Mouse (Mus musculus) G1E-ER4 (cell line): Measurements from ENCODE around the gene Dcst2. TPM values are rescaled to one million over a fixed set of nuclear protein-coding genes. Genes with fewer than 3 reads are reported as not detected.

ENCODE experiments used
- GATA1 ChIP-seq: IDR thresholded peaks from one replicate; pipeline ENCODE4 v1.8.0; 2012; ENCODE audit warnings: low read length, inconsistent platforms
- polyA plus RNA-seq: library from polyadenylated mRNA; stranded (reverse); fragments of >175 nt; gene quantifications from 2 replicates; pipeline ENCODE4 v1.2.3, GENCODE M21; 2012

Gene Dcst2
- polyA plus RNA-seq = not detected in 2 replicates

- TF ChIP-seq GATA1 = no peak
Observed at GRCm38 (mm10) chr3:89361675-89362074, at the start of gene Dcst2. Dcst2 (plus strand) TSS chr3:89361975.

GRCm38 (mm10) chr3:89314340-89314739 is 47.4 kb upstream of the Dcst2 start:
- TF ChIP-seq GATA1 = no peak

DNA sequence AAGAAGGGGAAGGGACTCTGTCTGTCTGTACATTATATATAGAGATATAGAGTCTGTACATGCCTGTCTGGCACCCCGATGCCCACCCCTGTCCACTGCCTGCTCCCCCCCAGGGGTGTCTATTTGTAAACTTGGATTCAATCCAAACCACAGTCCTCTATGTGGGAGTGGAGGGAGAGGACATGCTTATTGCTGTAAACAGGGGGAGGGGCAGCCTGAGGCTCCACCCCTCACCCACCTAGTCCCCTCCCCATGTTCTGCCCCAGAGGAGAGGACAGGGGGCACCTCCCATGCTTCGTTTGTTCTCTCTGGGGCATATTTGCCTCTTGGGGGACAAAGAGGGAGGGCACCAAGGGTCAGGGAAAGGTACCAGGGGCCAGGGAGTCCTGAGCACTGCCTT is 47.0 kb upstream of the Dcst2 start:
- no peak for TF ChIP-seq GATA1

GRCm38 (mm10) chr3:89315195-89315929 is 46.4 kb upstream of the Dcst2 start:
- no peak for TF ChIP-seq GATA1

DNA sequence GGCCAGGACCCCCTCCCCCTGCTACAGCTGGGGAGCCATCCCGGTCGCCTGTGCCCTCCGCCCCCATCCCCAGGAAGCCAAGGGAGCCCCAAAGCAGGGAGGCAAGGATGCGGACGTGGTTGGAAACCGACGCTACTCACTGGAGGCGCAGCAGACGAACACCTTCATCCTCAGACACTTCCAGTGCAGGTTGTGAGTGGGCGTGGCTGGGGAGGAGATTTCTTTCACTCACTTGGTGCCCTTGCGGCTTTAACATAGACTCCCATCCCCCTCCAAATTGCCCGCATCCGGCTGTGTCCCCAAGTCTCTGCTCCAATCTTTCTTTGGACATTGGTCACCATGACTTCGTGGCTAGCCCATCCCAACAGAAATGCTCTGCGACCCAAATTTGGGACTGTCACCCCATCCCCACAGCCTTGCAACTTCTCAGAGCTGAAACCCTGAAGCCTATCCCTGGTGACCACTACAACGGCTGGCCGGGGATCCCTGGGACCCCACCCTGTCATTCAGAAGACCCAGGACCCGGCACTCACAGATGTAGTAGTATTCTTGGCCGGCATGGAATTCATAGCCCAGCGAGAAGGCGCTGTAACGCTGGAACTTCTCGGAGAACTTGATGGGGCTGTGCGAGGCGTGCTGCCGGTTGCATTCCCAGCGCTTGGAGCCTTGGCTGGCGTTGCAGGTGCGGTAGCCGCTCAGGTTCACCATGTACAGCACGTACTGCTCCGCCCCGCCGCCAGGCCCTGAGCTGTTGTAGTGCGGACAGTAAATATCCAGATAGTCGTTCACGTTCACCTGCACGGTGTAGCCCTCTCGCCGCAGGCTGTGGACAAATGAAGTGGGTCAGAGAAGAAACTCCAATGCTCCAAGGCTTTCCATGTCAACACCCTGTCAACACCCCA is 45.6 kb upstream of the Dcst2 start:
- TF ChIP-seq GATA1 = no peak

DNA sequence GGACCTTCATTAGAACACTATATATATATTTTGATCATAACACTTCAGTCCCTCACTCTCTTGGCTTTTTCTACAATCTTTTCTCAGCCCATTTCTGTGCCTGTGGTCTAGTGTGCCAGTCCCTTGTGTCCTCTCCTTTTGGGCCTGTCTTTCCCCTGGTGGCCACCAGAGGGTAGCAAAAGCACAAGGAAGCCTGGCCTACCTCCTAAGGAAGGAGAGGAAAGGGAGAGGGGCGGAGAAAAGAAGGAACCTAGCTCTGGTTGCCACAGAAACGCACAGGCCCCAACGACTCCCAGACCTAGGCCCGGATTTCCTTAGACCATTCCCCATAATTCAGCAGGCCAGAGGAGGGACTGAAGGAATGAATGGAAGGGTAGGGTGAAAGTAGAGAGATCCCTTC is 44.9 kb upstream of the Dcst2 start:
- no peak for TF ChIP-seq GATA1

DNA sequence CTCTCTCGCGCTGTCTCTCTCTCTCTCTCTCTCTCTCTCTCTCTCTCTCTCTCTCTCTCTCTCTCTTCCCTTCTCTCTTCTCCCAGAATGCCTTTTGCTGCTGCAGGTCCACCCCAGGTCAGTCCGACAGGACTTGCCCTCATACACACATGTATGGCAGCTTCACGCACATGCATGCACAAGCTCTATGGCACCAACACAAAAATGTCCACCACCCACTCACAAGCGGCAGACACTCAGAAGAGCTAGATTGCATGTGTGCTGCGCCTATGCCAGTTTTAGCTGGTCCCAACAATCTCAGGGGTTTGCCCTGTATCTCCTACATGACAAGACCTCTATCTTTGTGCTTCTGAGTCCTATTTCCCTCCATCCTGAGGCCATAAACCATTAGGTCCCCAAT is 44.5 kb upstream of the Dcst2 start:
- TF ChIP-seq GATA1 = no peak

GRCm38 (mm10) chr3:89318316-89318715 is 43.5 kb upstream of the Dcst2 start:
- TF ChIP-seq GATA1 = no peak

DNA sequence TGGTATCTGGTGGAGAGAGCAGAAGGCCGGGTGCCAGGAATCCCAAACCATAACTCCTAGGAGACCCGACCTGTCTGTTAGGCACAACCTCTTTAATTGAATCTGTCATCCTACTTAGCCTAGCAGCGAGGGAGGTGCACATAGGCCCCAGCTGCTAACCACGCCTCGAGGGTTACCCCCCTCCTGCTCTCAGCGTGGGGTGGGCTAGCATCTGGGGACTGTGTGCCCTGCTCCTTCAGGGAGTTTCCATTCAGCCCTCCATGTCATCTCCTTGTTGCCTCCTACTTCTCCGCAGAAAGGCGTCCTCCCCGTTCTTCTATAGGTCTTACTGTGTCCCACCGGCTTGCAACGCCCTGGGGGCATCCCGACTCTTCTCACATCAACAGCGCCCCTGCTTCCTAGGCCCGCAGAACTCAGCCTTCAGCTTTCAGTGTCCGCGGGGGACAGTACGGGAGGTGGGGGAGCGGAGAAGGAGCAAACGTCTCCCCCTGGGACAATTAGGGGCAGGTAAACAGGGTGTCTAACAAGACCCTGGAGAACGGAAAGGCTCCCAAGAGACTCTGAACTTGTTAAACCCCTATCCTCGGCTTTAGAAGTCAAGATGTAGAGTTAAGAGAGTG is 42.7 kb upstream of the Dcst2 start:
- TF ChIP-seq GATA1 = no peak

DNA sequence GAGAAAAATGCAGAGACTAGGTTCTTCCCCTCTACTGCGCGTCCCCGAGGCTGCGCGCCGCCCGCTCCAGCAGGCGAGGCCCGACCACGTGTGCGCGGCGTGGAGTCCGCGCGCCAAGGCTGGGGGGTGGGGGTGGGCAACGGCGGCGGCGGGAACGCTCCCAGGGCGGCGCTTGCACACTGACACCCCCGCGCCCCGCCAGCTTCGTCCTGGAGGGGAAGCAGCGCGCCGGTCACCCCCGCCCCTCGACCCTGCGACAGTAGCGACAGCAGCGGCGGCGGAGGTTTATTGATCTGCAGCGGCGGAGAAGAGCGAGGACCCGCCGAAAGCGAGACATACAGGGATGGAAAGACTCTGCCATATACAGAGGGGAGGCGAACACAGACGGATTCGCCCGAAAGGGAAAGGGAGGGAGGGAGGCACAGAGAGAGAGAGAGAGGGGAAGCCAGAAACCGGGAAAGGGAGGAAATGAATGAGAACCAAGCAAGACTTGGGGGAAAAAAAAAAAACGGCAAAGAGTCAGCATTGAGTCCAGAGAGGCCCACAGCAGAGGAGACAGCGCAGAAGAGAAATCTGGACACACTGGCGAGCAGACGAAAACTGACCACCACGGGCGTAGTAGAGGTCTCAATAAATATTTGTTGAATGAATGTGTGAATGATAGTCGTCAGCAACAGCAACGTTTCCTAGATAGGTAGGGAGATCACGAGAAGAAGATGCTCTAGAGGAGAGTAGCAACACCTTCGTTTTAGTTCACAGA is 42.0 kb upstream of the Dcst2 start:
- TF ChIP-seq GATA1 = no peak

DNA sequence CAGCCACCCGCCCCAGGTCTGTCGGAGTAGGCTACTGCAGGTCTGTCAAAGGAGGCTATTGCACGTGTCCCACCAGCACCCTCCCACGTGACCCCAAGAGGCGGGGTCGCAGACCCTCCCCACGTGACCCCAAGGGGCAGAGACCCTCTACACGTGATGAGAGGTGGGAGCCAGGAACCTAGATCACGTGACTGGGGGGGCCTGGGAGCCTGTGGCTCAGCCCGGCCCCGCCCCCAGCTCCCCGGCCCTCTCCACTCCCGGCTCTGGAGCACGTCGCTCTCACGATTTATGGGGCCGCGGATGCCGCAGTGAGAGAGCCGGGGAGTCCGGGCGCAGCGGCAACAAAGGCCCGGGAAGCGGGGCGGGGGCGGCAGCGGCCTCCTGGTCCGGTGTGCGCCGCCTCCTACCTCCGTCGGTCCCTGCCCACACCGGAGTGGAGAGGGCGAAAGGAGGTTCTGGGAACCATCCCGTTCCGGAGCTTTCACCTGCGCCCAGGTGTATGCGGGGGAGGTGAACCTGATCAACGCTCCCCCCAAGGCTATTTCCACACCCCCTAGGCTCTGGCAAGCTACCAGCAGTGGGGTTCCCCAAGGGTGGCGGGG is 41.1 kb upstream of the Dcst2 start:
- no peak for TF ChIP-seq GATA1

DNA sequence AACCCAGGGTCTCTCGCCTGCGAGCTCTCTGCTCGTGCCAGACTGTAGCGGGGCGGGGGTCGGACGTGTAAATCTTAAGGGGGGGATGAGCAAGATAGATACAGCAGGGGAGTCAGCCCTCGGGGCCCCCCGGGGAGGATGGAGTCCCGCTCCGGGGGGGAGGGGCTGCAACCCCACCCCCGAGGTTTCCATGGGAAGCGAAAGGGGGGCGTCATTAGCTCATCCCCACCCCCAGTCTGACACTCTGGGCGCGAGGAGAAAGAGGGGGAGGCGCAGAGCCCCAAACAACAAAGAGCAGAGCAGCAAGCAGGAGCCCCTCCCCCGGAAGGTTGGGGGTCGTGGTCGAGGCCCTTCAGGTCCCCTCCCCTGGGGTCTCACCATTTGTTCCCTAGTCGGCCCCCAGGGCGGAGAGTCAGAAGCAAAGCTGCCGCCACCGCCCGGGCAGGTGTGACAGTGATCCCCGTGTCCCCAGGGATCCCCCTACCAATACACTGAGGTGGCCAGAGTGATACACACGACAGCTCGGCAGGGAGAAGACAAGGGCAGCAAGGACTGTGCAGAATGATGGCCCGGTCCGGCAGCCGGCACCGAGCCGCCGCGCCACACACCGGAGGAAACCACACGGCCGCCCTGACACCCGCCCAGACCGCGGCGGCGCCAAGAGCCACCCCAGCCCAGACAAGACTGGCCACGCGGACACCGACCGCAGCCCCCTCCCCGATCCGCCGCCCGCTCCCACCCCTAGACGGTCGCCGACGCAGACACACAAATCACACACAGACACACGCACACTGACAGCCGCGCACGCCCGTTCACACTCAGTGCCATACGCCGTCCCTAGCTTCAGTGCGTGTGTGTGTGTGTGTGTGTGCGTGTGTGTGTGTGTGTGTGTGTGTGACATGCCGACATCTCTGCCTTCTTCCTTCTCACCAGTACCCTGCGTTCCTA is 40.3 kb upstream of the Dcst2 start:
- TF ChIP-seq GATA1 = no peak

DNA sequence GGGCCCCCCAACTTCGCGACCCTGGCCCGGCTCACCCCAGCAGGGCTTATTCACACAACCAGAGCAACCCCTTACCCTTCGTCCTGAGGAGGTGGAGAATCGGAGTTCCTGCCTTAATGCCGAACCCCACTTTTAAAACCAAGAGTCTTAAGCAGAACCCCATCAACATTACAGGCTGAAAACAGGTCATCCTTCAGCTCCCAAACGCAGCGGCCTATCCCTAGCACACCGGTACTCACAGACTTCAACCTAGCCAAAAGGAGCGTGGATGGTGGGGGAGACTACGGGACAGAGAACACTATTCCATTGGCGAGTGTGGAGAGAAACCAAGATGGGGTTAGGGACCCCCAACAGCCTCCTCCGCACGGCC is 39.7 kb upstream of the Dcst2 start:
- no peak for TF ChIP-seq GATA1
